Mouse (Mus musculus) neural tube, embryonic 10.5 days (tissue): Measurements from ENCODE around the gene Slc12a9.

Source experiments
- DNase-seq: peaks from one replicate; pipeline ENCODE4 v3.0.0-alpha.2; 2017; ENCODE audit warnings: low spot score; ENCODE audit errors: extremely low spot score

Gene Slc12a9

DNA sequence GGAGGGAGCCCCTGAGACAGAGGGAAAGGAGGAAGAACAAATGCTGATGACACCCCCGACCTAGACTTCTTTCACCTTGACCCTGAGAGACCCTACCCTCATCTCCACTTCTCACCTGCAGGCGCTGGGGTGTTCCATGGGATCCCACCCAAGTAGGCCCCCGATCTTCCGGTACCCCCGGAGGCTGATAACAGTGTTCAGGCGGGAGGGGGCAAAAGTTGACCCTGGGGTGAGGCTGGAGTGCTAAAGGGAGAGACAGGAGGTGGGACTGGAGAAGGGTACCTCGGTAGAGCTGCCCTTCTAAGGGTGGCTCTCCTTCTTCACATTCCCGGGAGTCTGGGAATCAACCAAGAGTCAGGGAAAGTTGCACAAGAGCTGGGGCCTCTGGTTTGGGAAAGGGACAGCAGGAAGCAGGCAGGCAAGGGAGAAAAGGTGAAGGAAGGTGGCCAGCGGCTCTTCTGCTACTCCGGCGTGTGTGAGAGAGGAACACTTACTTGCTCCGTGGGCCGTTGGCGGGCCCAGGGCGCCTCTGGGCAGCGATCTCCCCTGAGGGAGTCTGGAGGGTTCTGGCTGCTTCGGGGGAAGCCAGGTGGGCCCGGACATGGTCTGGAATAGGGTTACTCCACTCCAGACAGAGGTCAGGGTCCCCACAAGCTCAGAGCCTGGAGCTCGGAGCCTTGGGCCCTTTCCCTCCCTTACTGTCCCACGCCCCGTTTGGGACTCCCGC, 19.8 kb downstream of the Slc12a9 start:
- DNase-seq: no peak

DNA sequence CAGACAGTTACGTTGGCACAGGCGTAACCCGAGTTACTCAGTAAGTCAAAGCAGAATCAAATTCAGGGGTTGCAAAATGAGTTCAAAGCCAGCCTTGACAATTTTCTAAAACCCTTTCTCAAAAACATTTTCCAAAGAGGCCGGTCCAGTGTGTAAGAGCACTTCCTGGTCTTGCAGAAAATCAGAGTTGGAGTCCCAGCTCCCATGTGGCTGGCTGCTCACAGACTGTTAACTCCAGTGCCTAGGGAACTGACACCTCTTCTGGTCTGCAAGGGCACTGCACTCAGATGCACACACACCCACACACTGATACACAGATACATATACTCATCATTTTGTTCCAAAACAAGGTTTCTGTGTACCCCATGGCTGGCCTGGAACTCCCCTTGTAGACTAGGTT, 25.0 kb downstream of the Slc12a9 start:
- DNase-seq: no peak

DNA sequence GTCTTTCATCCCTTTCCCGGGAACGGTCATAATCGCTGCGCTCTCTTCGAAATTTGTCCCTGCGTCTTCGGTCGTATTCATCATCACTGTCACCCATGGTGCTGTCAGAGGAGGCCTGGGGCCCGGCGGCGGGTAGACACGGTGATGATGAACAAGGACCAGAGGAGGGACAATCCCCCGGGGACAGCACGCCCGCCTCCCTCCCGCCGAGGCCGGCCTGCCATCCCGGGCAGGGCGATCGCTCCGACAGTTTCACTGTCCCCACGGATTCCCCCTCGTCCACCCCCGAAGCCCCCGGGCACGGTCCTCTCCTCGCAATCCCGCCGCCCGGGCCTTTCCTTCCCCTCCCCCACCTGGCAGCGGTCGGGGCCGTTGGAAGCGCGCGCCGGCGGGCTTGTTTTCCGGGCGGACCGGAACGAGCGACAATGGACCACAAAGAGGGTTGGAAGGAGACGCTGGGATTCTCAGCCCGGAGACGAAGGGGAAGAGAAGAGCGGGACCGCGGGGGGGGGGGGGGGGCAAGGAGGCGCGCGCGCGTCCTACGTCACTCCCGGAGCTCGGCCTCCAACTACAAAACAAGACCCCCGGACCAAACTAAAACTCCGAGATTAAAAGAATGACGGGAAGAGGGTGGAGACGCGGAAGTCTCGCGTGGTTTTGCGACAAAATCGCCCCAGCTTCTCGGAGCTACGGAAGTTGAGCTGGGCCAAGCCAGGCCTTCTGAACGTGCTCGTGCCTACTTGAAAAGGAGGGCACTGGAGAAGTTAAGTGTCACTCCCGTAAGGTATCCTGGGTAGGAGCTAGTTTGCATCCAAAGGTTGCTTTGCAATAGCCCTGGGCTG, 26.1 kb downstream of the Slc12a9 start, which contains the start of gene Srrt:
Gene Srrt (minus strand): TSS at position 604 of the 842 bp plus-strand sequence.
- DNase-seq: peak; percentile 90

GRCm38 (mm10) chr5:137306439-137307005, 26.9 kb downstream of the Slc12a9 start:
- DNase-seq: no peak

DNA sequence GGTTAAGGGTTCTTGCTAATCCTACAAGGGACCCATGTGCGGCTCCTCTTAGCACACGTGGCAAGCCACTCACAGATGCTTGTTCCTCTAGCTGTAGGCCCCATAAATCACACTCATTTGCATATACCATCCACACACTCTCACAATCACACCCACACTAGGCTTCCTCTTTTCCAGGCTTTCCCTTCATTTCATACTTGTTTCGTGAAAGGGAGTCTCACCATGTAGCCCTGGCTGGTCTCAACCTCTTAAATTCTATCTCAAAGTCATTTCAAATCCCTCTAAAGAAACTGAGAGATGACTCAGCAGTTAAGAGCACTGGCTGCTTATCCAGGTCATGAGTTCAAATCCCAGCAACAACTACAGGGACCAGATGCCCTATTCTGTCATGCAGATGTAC, 27.6 kb downstream of the Slc12a9 start:
- no peak for DNase-seq

GRCm38 (mm10) chr5:137304816-137305215, 28.6 kb downstream of the Slc12a9 start:
- no peak for DNase-seq

DNA sequence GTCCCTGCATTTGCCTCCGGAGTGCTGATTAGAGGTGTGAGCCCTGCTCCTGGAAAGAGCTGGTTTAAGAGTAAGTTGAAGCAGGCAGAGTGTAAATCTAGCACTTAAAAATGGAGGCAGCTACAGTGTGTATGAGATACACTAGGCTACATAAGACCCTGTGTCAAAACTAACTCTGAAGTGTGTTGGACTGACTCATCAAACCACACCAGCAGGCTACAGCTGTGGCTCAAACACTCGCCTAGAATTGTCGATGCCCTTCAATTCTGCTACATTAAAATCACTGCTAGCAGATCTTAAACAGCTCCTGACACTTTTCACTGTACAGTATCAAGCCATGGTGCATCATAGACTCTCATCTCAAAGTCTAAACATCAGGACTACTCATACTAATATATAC, 29.2 kb downstream of the Slc12a9 start:
- DNase-seq: no peak

- DNase-seq: no peak
These were observed 29.8 kb downstream of the Slc12a9 start for GRCm38 (mm10) chr5:137303609-137304008.

- DNase-seq: no peak
These were observed 32.1 kb downstream of the Slc12a9 start for GRCm38 (mm10) chr5:137301253-137301652.

GRCm38 (mm10) chr5:137299240-137299639, 34.2 kb downstream of the Slc12a9 start:
- DNase-seq: no peak

- no peak for DNase-seq
These were observed 36.3 kb downstream of the Slc12a9 start for GRCm38 (mm10) chr5:137297126-137297525.

DNA sequence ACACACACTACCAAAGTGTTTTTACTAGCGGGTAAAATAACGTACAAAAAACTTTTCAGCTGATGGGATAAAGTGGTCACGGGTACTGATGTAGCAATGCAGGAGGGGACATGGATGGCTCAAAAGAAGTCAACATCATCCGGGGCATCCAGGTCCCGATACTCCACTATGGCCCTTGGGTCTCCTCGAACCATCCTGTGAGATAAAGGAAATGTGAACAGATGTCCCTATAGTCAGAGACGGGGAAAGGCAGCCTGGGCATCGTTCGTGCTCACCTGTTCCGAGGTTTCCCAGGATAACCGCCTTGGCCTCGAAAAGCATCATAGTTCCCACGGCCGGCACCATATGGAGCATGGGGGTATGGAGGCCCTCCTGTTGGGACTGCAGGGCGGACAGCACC, 37.7 kb downstream of the Slc12a9 start:
- DNase-seq: no peak

- no peak for DNase-seq
These were observed 38.1 kb downstream of the Slc12a9 start for GRCm38 (mm10) chr5:137295296-137295695.

GRCm38 (mm10) chr5:137294744-137295093, 38.7 kb downstream of the Slc12a9 start:
- no peak for DNase-seq

DNA sequence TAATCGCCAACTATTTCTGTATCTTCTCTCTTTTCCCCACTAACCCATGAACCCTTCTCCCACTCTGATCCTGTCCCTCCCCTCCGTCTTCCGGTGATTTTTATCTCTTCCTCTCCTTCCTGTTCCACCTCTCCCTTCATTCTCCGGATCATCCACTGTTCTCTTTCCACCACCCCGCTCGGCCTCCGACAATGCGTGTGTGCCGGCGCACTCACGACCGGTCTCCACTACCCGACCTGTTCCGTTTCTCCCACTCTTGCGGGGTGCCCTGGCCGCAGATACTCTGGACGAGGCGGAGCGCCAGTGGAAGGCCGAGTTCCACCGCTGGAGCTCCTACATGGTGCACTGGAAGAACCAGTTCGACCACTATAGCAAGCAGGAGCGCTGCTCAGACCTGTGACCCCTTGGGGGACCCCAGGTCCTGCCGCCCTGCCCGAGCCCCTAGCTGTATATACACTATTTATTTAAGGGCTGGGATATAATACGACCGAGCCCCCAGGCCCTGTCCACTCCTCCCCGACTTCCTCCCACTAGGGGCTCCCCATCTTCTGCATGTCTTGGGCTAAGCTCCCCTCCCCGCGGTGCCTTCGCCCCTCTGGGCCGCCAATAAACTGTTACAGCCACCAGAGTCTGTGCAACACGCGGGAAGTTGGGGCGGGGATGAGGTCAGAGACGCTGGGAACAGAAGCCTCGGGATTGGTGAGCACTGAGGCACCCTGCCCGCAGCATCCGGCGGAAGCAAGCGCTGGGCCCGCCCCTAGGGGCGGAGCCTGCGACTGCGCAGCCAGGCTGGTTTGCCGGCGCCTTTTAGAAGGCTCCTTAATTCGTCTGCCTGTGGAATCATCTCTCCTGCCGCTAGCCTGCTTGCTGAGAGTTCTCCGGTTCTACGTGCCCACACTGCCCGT, 39.3 kb downstream of the Slc12a9 start, which contains the start of gene Ufsp1:
Gene Ufsp1 (plus strand): TSS at position 791 of the 905 bp plus-strand sequence.
- DNase-seq: peak; percentile 95

- DNase-seq: peak; percentile 66
These were observed 40.1 kb downstream of the Slc12a9 start for GRCm38 (mm10) chr5:137293282-137293681.

- no peak for DNase-seq
These were observed 41.9 kb downstream of the Slc12a9 start for GRCm38 (mm10) chr5:137291381-137291926.

DNA sequence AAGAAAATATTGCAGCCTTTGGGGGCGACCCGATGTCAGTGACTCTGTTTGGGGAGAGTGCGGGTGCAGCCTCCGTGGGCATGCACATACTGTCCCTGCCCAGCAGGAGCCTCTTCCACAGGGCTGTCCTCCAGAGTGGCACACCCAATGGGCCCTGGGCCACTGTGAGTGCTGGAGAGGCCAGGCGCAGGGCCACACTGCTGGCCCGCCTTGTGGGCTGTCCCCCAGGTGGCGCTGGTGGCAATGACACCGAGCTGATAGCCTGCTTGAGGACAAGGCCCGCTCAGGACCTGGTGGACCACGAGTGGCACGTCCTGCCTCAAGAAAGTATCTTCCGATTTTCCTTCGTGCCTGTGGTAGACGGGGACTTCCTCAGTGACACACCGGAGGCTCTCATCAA, 42.7 kb downstream of the Slc12a9 start:
- DNase-seq: peak; percentile 53

GRCm38 (mm10) chr5:137289591-137290365, 43.6 kb downstream of the Slc12a9 start:
- DNase-seq: no peak

DNA sequence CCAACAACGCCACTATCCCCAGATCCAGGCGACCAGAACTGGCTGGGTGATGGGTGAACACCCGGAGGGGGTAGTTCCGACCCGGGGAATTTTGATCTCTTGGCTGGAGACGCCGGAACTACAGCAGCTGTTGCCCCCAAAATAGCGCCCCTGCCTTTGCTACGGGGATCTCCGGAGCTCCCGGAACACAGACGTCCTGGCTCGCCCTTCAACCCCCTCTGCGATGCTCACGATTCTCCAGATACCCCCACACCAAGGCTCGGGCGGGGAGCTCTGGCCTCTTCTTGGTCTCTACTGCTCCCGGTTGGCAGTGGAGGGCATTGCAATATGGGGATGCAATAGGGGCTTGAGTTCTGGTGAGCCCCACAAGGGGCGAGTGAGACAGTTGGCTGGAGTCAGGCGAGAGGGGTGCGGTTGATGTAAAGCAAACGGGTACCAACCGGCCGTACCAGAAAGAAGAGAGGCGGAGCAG, 44.4 kb downstream of the Slc12a9 start:
- DNase-seq: peak; percentile 50
